Mouse (Mus musculus): ENCODE results near the gene Cd37. TPM values are rescaled to one million over a fixed set of nuclear protein-coding genes. Genes with fewer than 3 reads are reported as not detected.

The Cd37 gene
- total and polyA plus RNA-seq, 3 experiments, result 3.1 to 21.2 (median 4.3) TPM

DNA sequence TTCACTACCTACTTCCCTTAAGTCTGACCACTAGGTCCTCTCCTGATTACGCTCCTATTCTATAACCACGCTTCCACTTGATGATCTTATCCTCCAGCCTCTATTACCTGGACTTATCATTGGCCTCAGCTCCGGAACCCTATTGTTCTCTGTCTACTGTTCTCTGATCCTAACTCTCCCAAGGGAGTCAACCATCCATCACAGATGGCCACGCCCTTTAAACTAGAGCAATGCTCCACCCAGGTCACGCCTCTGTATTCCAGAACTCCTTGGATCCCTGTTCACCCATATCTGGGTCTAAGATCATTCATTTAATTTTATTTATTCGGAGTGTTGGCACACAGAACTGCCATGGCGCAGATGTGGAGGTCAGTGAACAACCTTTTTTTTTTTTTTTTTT lies 26.6 kb downstream of the Cd37 start:
- H3K4me3 ChIP-seq, result no peak overlapping the region
- H3K36me3 ChIP-seq (ENCODE audit: control insufficient read depth, insufficient read depth, low read length), result no peaks in the 10 kb centered on the region
- WGBS, result 58% methylated on average over 7 of the region's 7 CpGs
- H3K4me1 ChIP-seq (ENCODE audit: control insufficient read depth, insufficient read depth, low read length), result no peaks in the 10 kb centered on the region
- H3K27ac ChIP-seq, result no peak overlapping the region
- no peaks in the 10 kb centered on the region for H3K79me2 ChIP-seq (replicated peaks; ENCODE audit: control insufficient read depth, insufficient read depth, low read length)
- DNase-seq, result no peak
- TF ChIP-seq EP300 (IDR thresholded peaks at IDR 0.05; ENCODE audit: insufficient read depth, low read depth, low read length) (no peak), POLR2A (IDR thresholded peaks at IDR 0.05; ENCODE audit: insufficient read depth, low read depth, low read length) (no peak), CTCF (IDR thresholded peaks at IDR 0.05) (no peak)
- H3K27me3 ChIP-seq (ENCODE audit: control insufficient read depth, insufficient read depth, low read length), result no peaks in the 10 kb centered on the region; the same call in 1 of the 2 replicates
- H3K9ac ChIP-seq (ENCODE audit: low read depth, low read length), result no peak overlapping the region
- intact Hi-C loops (cut with DNase I), result no loop called here

DNA sequence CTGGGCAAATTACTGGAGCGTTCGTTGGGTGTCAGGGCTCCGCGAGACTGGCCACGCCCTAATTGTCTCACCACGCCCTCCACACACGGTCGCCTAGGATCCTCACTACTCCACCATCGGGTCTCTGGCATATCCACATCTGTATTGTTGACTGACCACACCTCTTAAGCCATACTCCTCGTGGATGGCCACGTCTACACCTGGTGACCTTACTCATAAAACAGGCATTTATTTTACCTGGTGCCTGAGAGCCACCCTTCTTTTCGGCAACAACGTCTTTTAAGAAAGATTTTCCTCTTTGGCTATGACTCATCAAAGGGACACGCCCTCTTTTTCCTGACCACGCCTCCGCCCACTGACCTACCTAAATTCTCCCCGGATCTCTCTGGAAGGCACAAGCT lies 27.1 kb downstream of the Cd37 start, which contains the start of gene Dkkl1:
Gene Dkkl1, minus strand, starts transcription at position 297 of the 401 bp plus-strand sequence.
- Histone ChIP-seq H3K9ac (ENCODE audit: low read depth, low read length) (no peak within 1 kb of the TSS), H3K36me3 (ENCODE audit: control insufficient read depth, insufficient read depth, low read length) (no peaks in the 10 kb centered on the region), H3K4me3 (no peak within 1 kb of the TSS), H3K27me3 (ENCODE audit: control insufficient read depth, insufficient read depth, low read length) (no peaks in the 10 kb centered on the region; the same call in 1 of the 2 replicates), H3K27ac (no peak within 1 kb of the TSS), H3K79me2 (replicated peaks; ENCODE audit: control insufficient read depth, insufficient read depth, low read length) (no peaks in the 10 kb centered on the region), H3K4me1 (ENCODE audit: control insufficient read depth, insufficient read depth, low read length) (no peaks in the 10 kb centered on the region)
- DNase-seq, result no peak
- WGBS, result 7% methylated on average over 17 of the region's 17 CpGs
- intact Hi-C loops (cut with DNase I), result no loop called here
- TF ChIP-seq EP300 (IDR thresholded peaks at IDR 0.05; ENCODE audit: insufficient read depth, low read depth, low read length) (no peak), POLR2A (IDR thresholded peaks at IDR 0.05; ENCODE audit: insufficient read depth, low read depth, low read length) (no peak), CTCF (IDR thresholded peaks at IDR 0.05) (no peak)

DNA sequence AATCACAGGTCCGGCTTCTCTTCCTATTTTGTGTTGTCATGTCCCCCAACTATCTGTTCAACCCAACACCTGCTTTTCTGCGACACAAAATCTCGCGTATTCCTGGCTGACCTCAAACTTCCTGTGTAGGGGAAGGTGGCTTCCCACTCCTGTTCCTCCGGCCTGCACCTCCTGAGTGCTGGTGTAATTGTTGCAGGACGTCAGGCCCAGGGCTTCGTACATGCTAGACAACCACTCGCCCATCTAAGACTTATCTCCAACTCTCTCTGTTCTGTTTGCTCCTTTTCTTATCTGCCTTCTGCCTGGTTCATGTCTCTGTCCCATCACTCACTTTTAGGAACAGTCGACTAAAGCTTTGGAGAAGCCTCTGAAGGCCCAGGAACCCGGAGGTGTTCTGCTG lies 27.8 kb downstream of the Cd37 start:
- DNase-seq, result no peak
- TF ChIP-seq CTCF (IDR thresholded peaks at IDR 0.05) (no peak), EP300 (IDR thresholded peaks at IDR 0.05; ENCODE audit: insufficient read depth, low read depth, low read length) (no peak), POLR2A (IDR thresholded peaks at IDR 0.05; ENCODE audit: insufficient read depth, low read depth, low read length) (no peak)
- H3K27ac ChIP-seq, result no peak overlapping the region
- H3K4me3 ChIP-seq, result no peak overlapping the region
- no peaks in the 10 kb centered on the region for H3K4me1 ChIP-seq (ENCODE audit: control insufficient read depth, insufficient read depth, low read length)
- H3K36me3 ChIP-seq (ENCODE audit: control insufficient read depth, insufficient read depth, low read length), result no peaks in the 10 kb centered on the region
- intact Hi-C loops (cut with DNase I), result no loop called here
- no peaks in the 10 kb centered on the region for H3K79me2 ChIP-seq (replicated peaks; ENCODE audit: control insufficient read depth, insufficient read depth, low read length)
- WGBS, result 39% methylated on average over 10 of the region's 10 CpGs
- no peaks in the 10 kb centered on the region; the same call in 1 of the 2 replicates for H3K27me3 ChIP-seq (ENCODE audit: control insufficient read depth, insufficient read depth, low read length)
- H3K9ac ChIP-seq (ENCODE audit: low read depth, low read length), result no peak overlapping the region

DNA sequence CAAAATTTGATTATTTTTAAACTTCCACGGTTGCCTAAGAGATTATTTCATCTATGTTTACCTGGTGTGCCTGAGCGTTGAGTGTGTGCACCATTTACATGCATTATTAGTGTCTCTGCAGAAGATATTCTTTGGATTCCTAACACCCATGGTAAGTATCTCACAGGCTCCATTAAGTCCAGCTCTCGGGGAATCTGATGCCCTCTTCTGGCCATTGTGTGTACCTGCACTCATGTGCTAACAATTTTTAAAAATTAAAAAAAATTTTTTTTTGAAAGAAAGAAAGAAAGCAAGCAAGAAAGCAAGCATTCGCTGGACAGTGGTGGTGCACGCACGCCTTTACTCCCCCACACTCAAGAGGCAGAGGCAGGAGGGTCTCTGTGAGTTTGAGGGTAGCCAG lies 30.7 kb downstream of the Cd37 start:
- no peak for DNase-seq
- Histone ChIP-seq H3K9ac (ENCODE audit: low read depth, low read length) (no peak overlapping the region), H3K4me3 (no peak overlapping the region), H3K27me3 (ENCODE audit: control insufficient read depth, insufficient read depth, low read length) (no peaks in the 10 kb centered on the region), H3K4me1 (ENCODE audit: control insufficient read depth, insufficient read depth, low read length) (peaks cover 1% of the 10 kb centered on the region; the same call in 1 of the 2 replicates), H3K79me2 (replicated peaks; ENCODE audit: control insufficient read depth, insufficient read depth, low read length) (no peaks in the 10 kb centered on the region), H3K36me3 (ENCODE audit: control insufficient read depth, insufficient read depth, low read length) (no peaks in the 10 kb centered on the region), H3K27ac (no peak overlapping the region)
- WGBS, result 80% methylated on average over 6 of the region's 6 CpGs
- TF ChIP-seq EP300 (IDR thresholded peaks at IDR 0.05; ENCODE audit: insufficient read depth, low read depth, low read length) (no peak), POLR2A (IDR thresholded peaks at IDR 0.05; ENCODE audit: insufficient read depth, low read depth, low read length) (no peak), CTCF (IDR thresholded peaks at IDR 0.05) (no peak)
- intact Hi-C loops (cut with DNase I), result no loop called here

DNA sequence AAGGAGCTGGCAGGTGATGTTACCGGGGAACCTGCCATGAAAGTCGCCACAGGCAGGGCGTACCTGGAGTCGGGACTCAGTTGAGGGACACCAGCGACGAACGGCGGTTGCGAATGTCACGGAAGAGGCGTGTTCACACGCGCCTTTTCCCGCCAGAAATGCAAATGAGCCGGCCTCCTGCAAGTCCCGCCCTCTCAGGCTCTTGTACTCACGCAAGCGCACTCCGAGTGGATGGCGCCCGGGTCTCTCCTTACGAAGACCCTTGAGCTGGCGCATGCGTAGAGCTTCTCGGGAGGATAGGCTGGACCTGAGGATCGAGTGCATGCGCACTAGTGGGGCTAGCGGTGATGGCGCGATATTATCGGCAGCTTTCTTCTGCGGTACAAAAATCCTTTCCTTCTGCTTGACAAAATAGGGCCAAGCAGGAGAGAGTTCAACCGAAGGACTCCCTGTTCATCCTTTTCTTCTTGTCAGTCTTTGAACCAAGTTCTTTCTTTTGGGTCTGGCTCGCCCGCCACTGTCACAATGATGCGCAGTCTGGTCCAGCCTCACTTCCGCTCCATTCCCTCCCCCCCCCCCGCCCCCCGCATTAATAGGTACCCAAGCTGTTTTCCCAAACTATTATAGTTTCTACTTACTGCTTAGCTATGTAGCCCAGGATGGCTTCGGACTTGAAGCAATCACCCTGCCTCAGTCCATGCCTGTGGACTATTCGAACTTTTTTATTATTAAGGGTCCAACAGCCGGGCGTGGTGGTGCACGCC lies 34.4 kb downstream of the Cd37 start, which contains the start of gene Ccdc155:
Gene Ccdc155, minus strand, starts transcription at position 513 of the 764 bp plus-strand sequence.
- Histone ChIP-seq H3K9ac (ENCODE audit: low read depth, low read length) (peak within 1 kb of the TSS; percentile 44), H3K27ac (no peak within 1 kb of the TSS), H3K27me3 (ENCODE audit: control insufficient read depth, insufficient read depth, low read length) (no peaks in the 10 kb centered on the region), H3K79me2 (replicated peaks; ENCODE audit: control insufficient read depth, insufficient read depth, low read length) (no peaks in the 10 kb centered on the region), H3K4me1 (ENCODE audit: control insufficient read depth, insufficient read depth, low read length) (peaks cover 1% of the 10 kb centered on the region; the same call in 1 of the 2 replicates), H3K4me3 (peak within 1 kb of the TSS; percentile 59), H3K36me3 (ENCODE audit: control insufficient read depth, insufficient read depth, low read length) (no peaks in the 10 kb centered on the region)
- DNase-seq, result peak; percentile 81 to 90
- 9% methylated on average over 44 of the region's 44 CpGs for WGBS
- peak; percentile 73 for TF ChIP-seq POLR2A (IDR thresholded peaks at IDR 0.05; ENCODE audit: insufficient read depth, low read depth, low read length)
- TF ChIP-seq EP300 (IDR thresholded peaks at IDR 0.05; ENCODE audit: insufficient read depth, low read depth, low read length), result no peak
- intact Hi-C loops (cut with DNase I), result loop anchor here (5.0 kb wide), 1 partner anchor 222 kb away; no protein-coding TSS in a partner anchor

DNA sequence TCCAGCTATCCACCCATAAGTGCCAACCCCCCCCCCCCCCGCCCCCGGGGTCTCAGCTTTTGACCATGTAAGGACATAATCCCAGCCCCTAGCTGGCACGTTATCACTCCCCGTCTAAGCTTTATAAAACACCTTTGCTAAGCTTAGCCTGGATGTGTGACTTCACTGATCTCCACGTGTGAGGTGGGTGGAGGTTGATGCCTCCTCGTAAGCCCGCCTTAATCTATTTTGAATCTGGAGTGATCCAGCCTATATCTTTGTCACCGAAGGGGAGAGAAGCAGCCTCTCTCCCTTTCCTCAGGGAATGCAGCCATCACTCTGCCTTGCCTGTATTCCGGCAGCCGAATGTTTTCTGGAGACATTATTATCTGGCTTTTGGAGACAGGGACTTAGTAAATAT lies 36.3 kb downstream of the Cd37 start:
- H3K9ac ChIP-seq (ENCODE audit: low read depth, low read length), result no peak overlapping the region
- no peak for TF ChIP-seq POLR2A (IDR thresholded peaks at IDR 0.05; ENCODE audit: insufficient read depth, low read depth, low read length)
- no peak for TF ChIP-seq CTCF (IDR thresholded peaks at IDR 0.05)
- no peak for TF ChIP-seq EP300 (IDR thresholded peaks at IDR 0.05; ENCODE audit: insufficient read depth, low read depth, low read length)
- H3K36me3 ChIP-seq (ENCODE audit: control insufficient read depth, insufficient read depth, low read length), result no peaks in the 10 kb centered on the region
- no peak overlapping the region for H3K4me3 ChIP-seq
- 33% methylated on average over 10 of the region's 10 CpGs for WGBS
- no peak overlapping the region for H3K27ac ChIP-seq
- peaks cover 1% of the 10 kb centered on the region; the same call in 1 of the 2 replicates for H3K4me1 ChIP-seq (ENCODE audit: control insufficient read depth, insufficient read depth, low read length)
- H3K27me3 ChIP-seq (ENCODE audit: control insufficient read depth, insufficient read depth, low read length), result no peaks in the 10 kb centered on the region
- DNase-seq, result no peak
- H3K79me2 ChIP-seq (replicated peaks; ENCODE audit: control insufficient read depth, insufficient read depth, low read length), result no peaks in the 10 kb centered on the region
- intact Hi-C loops (cut with DNase I), result loop anchor here (5.0 kb wide), 1 partner anchor 220 kb away; no protein-coding TSS in a partner anchor

Data from heart, adult 2 months (tissue).